Mouse (Mus musculus) thymus, adult 2 months (tissue): ENCODE results near the gene Atp2c1.

Experiments
- CTCF ChIP-seq: fragments of 200-500 bp; IDR thresholded peaks from 2 replicates; pipeline ENCODE4 v1.5.1; 2012; ENCODE audit warnings: mild to moderate bottlenecking, control low read depth, low read length, moderate library complexity, borderline replicate concordance; ENCODE audit not compliant: control insufficient read depth, poor library complexity, insufficient read depth; ENCODE audit errors: extremely low read depth
- POLR2A ChIP-seq: fragments of 200-500 bp; IDR thresholded peaks from 2 replicates; pipeline ENCODE4 v1.6.1; 2012; ENCODE audit warnings: mild to moderate bottlenecking, low read length, control low read depth, moderate library complexity; ENCODE audit not compliant: control insufficient read depth, poor library complexity, insufficient read depth; ENCODE audit errors: extremely low read depth

DNA sequence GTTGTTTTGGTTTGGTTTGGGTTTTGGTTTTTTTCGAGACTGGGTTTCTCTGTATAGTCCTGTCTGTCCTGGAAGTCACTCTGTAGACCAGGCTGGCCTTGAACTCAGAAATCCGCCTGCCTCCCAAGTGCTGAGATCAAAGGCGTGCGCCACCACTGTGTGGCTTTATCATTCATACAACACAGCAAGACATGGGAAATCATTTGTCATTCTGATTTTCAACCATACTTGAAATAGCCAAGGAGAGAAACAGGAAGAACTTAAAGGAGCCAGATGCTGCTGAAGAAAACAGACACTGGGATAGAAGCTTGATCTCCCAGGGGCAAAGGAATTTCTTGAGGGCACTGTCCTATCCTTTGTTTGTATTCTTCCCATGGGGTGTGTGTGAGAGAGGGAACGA, 136.5 kb downstream of the Atp2c1 start:
- TF ChIP-seq POLR2A (no peak), CTCF (no peak)
